Mouse (Mus musculus) megakaryocyte, embryonic 14.5 days (primary cell): ENCODE measurements at regions not wholly inside any gene's neighbourhood (a gene's known extent, or its start where the extent isn't known, plus 50 kb on each side); places are given as distances from the start of the nearest gene placed in this dataset.

ENCODE experiments used
- FLI1 ChIP-seq: IDR thresholded peaks from 2 replicates; pipeline ENCODE4 v1.6.1; 2012; ENCODE audit warnings: low read length, inconsistent platforms, mixed read lengths
- GATA1 ChIP-seq: IDR thresholded peaks from 3 replicates; pipeline ENCODE4 v1.6.1; 2012; ENCODE audit warnings: mixed read lengths, low read length, inconsistent platforms, borderline replicate concordance

DNA sequence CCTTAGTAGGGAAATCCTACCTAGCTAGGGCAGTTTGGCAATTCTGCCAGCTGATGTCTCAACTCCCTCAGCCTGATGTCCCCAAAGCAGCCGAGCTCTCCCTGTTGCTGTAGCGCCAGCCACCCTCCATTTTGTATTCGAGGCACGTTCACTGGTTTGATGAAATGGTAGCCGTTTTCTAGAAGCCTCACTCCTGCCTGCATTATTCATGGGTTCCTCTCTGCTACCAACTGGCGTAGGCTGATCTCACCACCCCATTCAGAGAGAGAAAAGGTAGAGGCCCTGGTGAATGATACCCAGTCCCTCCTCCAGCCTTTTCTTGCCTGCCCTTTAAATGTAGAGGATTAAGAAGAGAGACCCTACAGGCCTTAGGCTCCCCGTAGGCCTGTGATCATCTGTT lies 69.9 kb downstream of the Irf2bpl start:
- TF ChIP-seq GATA1 (no peak), FLI1 (no peak)
